Mouse (Mus musculus) liver, embryonic 14.5 days (tissue): ENCODE data around the gene Pmf1. TPM values are rescaled to one million over a fixed set of nuclear protein-coding genes. Genes with fewer than 3 reads are reported as not detected.
"Not testable (repeated sequence)": the region's sequence is repeated elsewhere in the genome, so short reads cannot be mapped to it uniquely, and the experiment has no call there.

Experiments used
- ATAC-seq: fragments of 200-750 bp; cut with Nextera tagmentation; 2 replicates; pipeline ENCODE4 v1.8.0; 2017; ENCODE audit warnings: moderate number of reproducible peaks, mild to moderate bottlenecking, moderate library complexity; ENCODE audit not compliant: insufficient read depth
- DNase-seq, 3 experiments: peaks; one replicate each; pipeline ENCODE4 v3.0.0-alpha.2; 2012 to 2013; ENCODE audit warnings: low read depth in 3 of 3, low spot score in 3 of 3
- H3K27ac ChIP-seq: fragments of 300-500 bp; sonication (generic); 2 replicates; pipeline ENCODE4 v1.5.1; 2014; ENCODE audit warnings: moderate library complexity, mild to moderate bottlenecking, control low read depth, inconsistent platforms
- H3K27me3 ChIP-seq: fragments of 300-500 bp; sonication (generic); 2 replicates; pipeline ENCODE4 v1.6.1; 2014; ENCODE audit warnings: mild to moderate bottlenecking, low read length, moderate library complexity; ENCODE audit not compliant: control insufficient read depth, insufficient read depth
- H3K36me3 ChIP-seq: fragments of 300-500 bp; sonication (generic); replicated peaks from 2 replicates; pipeline ENCODE4 v1.6.1; 2014; ENCODE audit warnings: low read depth; ENCODE audit not compliant: control insufficient read depth, insufficient read depth
- H3K4me1 ChIP-seq, 2 experiments: fragments of 200-500 bp in 1 of 2; fragments of 300-500 bp in 1 of 2; sonication (generic) in 1 of 2; replicated peaks; 2 replicates each; pipeline ENCODE4 v1.6.1; 2012 to 2014; ENCODE audit warnings: antibody characterized with exemption in 1 of 2, inconsistent platforms in 1 of 2, low read length in 1 of 2; ENCODE audit not compliant: control insufficient read depth in 2 of 2, insufficient read depth in 2 of 2
- H3K4me2 ChIP-seq: fragments of 300-500 bp; sonication (generic); 2 replicates; pipeline ENCODE4 v1.6.1; 2014; ENCODE audit warnings: low read depth, mild to moderate bottlenecking, control low read depth, moderate library complexity
- H3K4me3 ChIP-seq, 2 experiments: fragments of 200-500 bp in 1 of 2; fragments of 300-500 bp in 1 of 2; sonication (generic) in 1 of 2; 2 replicates each; pipeline ENCODE4 v1.5.1; 2012 to 2014; ENCODE audit warnings: low read depth in 2 of 2, low read length in 2 of 2, mild to moderate bottlenecking in 2 of 2, control low read depth in 1 of 2, inconsistent platforms in 1 of 2, moderate library complexity in 1 of 2; ENCODE audit not compliant: insufficient read depth in 1 of 2
- H3K9ac ChIP-seq: fragments of 300-500 bp; sonication (generic); replicated peaks from 2 replicates; pipeline ENCODE4 v1.6.1; 2014; ENCODE audit warnings: mild to moderate bottlenecking, control low read depth, moderate library complexity
- H3K9me3 ChIP-seq: fragments of 300-500 bp; sonication (generic); 2 replicates; pipeline ENCODE4 v1.6.1; 2016; ENCODE audit warnings: low read length, mixed read lengths; ENCODE audit not compliant: control insufficient read depth
- CTCF ChIP-seq: IDR thresholded peaks from 2 replicates; pipeline ENCODE4 v1.5.1; 2016; ENCODE audit warnings: antibody characterized with exemption, low read depth, control low read depth
- EP300 ChIP-seq: IDR thresholded peaks from 2 replicates; pipeline ENCODE4 v1.6.1; 2016; ENCODE audit warnings: antibody characterized with exemption, low read depth
- WGBS: fragments of 180-500 bp; shearing (Covaris S2); extraction: QIAGEN DNeasy Blood & Tissue Kit; methylation state at CpG from one replicate; pipeline ENCODE4 v1.1.7; 2014; ENCODE audit not compliant: insufficient replicate concordance; 5-methylcytosine and 5-hydroxymethylcytosine counted together
- polyA plus RNA-seq, 2 experiments: library from polyadenylated mRNA; depleted of rRNA in 1 of 2; stranded (reverse) in 1 of 2; unstranded in 1 of 2; fragments of >200 nt; fragmentation: Nextera tagmentation in 1 of 2; extraction: Ambion mirVana in 1 of 2; gene quantifications; 2 replicates each; pipeline versions ENCODE4 v1.2.1 to v1.2.3; 2012 to 2014

Pmf1 gene
- polyA plus RNA-seq, 2 experiments, result 60.6 to 73.8 TPM

DNA sequence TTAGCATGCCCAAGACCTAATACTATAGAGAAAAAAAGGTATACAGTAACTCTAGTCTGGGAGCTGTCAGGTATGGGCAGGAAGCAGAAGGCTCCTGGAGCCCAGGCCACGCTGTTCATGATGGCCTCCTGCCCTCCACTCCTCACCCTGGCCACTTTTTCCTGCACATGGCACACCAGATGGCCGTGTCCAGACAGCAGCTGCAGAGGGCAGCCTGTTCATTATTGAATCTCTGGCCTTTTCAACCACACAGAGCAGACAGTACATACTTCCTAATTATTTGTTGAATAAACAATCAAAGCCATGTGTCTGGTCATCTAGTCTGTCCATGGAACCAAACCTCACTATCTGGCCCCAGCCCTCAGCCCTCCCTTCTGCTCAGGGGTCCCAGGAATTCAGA is 11.5 kb downstream of the Pmf1 start:
- no peaks in the 10 kb centered on the region for H3K27me3 ChIP-seq
- peaks cover 9% of the 10 kb centered on the region for H3K36me3 ChIP-seq
- ATAC-seq, result no peak
- H3K27ac ChIP-seq, result no peak overlapping the region
- no peaks in the 10 kb centered on the region for H3K9me3 ChIP-seq
- no peak overlapping the region for H3K4me2 ChIP-seq
- no peak overlapping the region for H3K9ac ChIP-seq
- 81% methylated on average over 2 of the region's 2 CpGs for WGBS
- no peak overlapping the region for H3K4me3 ChIP-seq
- H3K4me1 ChIP-seq, result no peaks in the 10 kb centered on the region
- TF ChIP-seq EP300, result no peak
- TF ChIP-seq CTCF, result no peak
- no peak for DNase-seq

GRCm38 (mm10) chr3:88395742-88396141 is 14.4 kb downstream of the Pmf1 start:
- peaks cover 9% of the 10 kb centered on the region for H3K36me3 ChIP-seq
- H3K9me3 ChIP-seq, result no peaks in the 10 kb centered on the region
- no peak overlapping the region for H3K4me3 ChIP-seq
- 81% methylated on average over 8 of the region's 8 CpGs for WGBS
- ATAC-seq, result no peak
- H3K4me1 ChIP-seq, result no peaks in the 10 kb centered on the region
- H3K27me3 ChIP-seq, result no peaks in the 10 kb centered on the region
- H3K4me2 ChIP-seq, result no peak overlapping the region
- DNase-seq, result no peak
- TF ChIP-seq EP300, result no peak
- TF ChIP-seq CTCF, result no peak
- H3K27ac ChIP-seq, result no peak overlapping the region
- H3K9ac ChIP-seq, result no peak overlapping the region

- no peak overlapping the region for H3K4me2 ChIP-seq
- 88% methylated on average over 6 of the region's 6 CpGs for WGBS
- H3K27ac ChIP-seq, result no peak overlapping the region
- DNase-seq (no peak), ATAC-seq (no peak)
- H3K9ac ChIP-seq, result no peak overlapping the region
- TF ChIP-seq EP300, result no peak
- no peak for TF ChIP-seq CTCF
- H3K4me1 ChIP-seq, result no peaks in the 10 kb centered on the region
- no peak overlapping the region for H3K4me3 ChIP-seq
- H3K27me3 ChIP-seq, result no peaks in the 10 kb centered on the region
- H3K9me3 ChIP-seq, result no peaks in the 10 kb centered on the region
- H3K36me3 ChIP-seq, result peaks cover 7% of the 10 kb centered on the region
These were observed 14.8 kb downstream of the Pmf1 start for GRCm38 (mm10) chr3:88395288-88395687.

- Histone ChIP-seq H3K27me3 (no peaks in the 10 kb centered on the region), H3K9ac (no peak overlapping the region), H3K27ac (no peak overlapping the region), H3K4me2 (no peak overlapping the region), H3K4me3 (no peak overlapping the region), H3K9me3 (no peaks in the 10 kb centered on the region), H3K4me1 (no peaks in the 10 kb centered on the region), H3K36me3 (peaks cover 4% of the 10 kb centered on the region; the same call in 1 of the 2 replicates)
- no peak for TF ChIP-seq EP300
- TF ChIP-seq CTCF, result no peak
- no peak for DNase-seq
- ATAC-seq, result no peak
- 86% methylated on average over 9 of the region's 9 CpGs for WGBS
These were observed 16.3 kb downstream of the Pmf1 start for GRCm38 (mm10) chr3:88393776-88394375.

- ATAC-seq (no peak), DNase-seq (no peak)
- no peak for TF ChIP-seq CTCF
- no peak for TF ChIP-seq EP300
- no peaks in the 10 kb centered on the region for H3K27me3 ChIP-seq
- WGBS, result 55% methylated on average over 5 of the region's 5 CpGs
- no peak within 1 kb of the TSS for H3K27ac ChIP-seq
- H3K36me3 ChIP-seq, result no peaks in the 10 kb centered on the region
- no peak within 1 kb of the TSS for H3K4me2 ChIP-seq
- H3K4me3 ChIP-seq, result no peak within 1 kb of the TSS
- no peaks in the 10 kb centered on the region for H3K9me3 ChIP-seq
- no peak within 1 kb of the TSS for H3K9ac ChIP-seq
- H3K4me1 ChIP-seq, result peaks cover 0 to 2% of the 10 kb centered on the region in 2 experiments; a peak in 1 of 4 replicates
These were observed 25.8 kb downstream of the Pmf1 start, which contains the start of gene Bglap for GRCm38 (mm10) chr3:88384364-88384763. Gene Bglap, minus strand, starts transcription at chr3:88384464.

DNA sequence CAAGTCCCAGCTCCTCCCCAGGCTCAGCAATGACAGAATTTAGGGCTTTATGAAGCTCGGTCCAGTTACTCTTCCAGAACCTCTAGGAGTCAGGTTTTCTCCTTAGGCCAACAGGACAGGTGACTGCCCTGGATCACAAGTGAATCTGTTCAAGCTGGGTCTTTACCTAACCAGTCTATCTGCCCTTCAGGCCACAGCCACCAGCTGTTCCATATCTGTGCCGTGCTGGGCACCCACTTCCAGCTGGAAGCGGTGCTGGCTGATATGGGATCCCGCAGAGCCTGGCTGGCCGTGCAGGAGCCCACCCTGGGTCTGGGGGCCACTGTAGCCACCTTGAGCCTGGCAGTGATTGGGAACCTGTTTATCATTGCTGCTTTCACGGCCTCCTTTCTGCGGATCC is 27.7 kb downstream of the Pmf1 start:
- not testable (repeated sequence) for H3K4me2 ChIP-seq
- 0 out of 2 replicates have a peak, but pooled peaks have one; percentile 6 for ATAC-seq
- 14% methylated on average over 1 of the region's 7 CpGs for WGBS

DNA sequence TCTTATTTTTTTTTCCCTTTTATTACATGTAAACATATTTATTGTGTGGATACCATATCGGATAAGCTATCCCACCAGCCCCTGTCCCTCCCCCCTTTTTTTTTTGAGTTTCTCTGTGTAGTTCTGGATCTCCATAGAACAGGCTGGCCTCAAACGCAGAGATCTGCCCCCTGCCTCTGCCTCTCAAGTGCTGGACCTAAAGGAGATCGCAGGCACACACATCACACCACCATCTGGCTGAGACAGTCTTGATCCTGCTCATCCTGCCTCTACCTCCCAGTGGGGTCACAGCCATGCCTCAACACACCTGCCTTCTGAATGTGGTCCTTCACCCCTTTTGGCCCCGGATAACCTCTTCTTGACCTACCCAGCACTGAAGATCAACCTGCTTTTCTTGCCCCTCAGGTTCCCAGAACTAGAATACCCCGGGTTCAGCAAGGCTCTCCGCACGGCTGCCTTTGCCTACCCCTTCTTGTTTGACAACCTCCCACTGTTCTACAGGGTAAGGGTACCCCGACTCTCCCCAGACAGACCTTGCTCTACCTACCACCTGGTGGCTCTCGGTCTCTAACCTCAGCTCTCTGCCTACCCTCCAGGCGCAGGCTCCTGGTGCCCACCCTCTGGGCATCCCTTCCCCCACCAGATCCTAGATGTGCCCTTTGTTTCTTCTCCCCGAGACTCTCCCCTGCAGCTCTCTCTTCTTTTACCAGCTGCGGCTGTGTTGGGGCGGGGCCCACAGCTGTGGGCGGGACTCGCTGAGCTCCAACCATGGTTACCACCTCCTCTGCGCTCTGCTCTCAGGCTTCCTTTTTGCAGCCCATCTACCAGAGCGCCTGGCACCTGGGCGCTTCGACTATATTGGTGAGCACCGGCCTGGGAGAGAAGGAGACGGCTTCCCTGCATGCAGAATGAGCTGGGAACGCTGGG is 28.5 kb downstream of the Pmf1 start:
- 18% methylated on average over 17 of the region's 22 CpGs for whole genome bisulfite sequencing
- not testable (repeated sequence) for H3K4me3 ChIP-seq, H3K27ac ChIP-seq, H3K36me3 ChIP-seq, H3K9me3 ChIP-seq, H3K27me3 ChIP-seq, H3K4me1 ChIP-seq, DNase-seq, H3K9ac ChIP-seq
- ATAC-seq, result peak; percentile 66
- peak overlapping the region; percentile 29; the same call in 1 of the 2 replicates for H3K4me2 ChIP-seq

More for the DNA sequence above, 27.7 kb downstream of the Pmf1 start:
- not testable (repeated sequence) for H3K36me3 ChIP-seq, H3K27me3 ChIP-seq, H3K4me3 ChIP-seq, DNase-seq, H3K9ac ChIP-seq, H3K4me1 ChIP-seq, H3K27ac ChIP-seq, H3K9me3 ChIP-seq
